Mouse (Mus musculus) CH12.LX (cell line): ENCODE measurements around the gene Casq1.

Experiments used
- CTCF ChIP-seq, 2 experiments: IDR thresholded peaks in 1 of 2; conservative IDR thresholded peaks in 1 of 2; 2 replicates each; pipeline ENCODE4 v1.5.1; 2011 to 2012; ENCODE audit warnings: low read depth in 2 of 2, low read length in 2 of 2, improper control_type of control experiment in 1 of 2, inconsistent platforms in 1 of 2, mild to moderate bottlenecking in 1 of 2, moderate library complexity in 1 of 2
- POLR2A ChIP-seq: IDR thresholded peaks from 2 replicates; pipeline ENCODE4 v1.6.1; 2011; ENCODE audit warnings: low read depth, mild to moderate bottlenecking, improper control_type of control experiment, low read length

GRCm38 (mm10) chr1:172203566-172203965 lies 16.1 kb downstream of the Casq1 start:
- no peak for TF ChIP-seq POLR2A
- TF ChIP-seq CTCF (conservative IDR thresholded peaks at IDR 0.05 in 1 of 2, IDR thresholded peaks at IDR 0.05 in 1 of 2; ENCODE audit: low read depth in 2 of 2, low read length in 2 of 2) = no peak
